Mouse (Mus musculus) testis, postnatal 10 days (tissue): Measurements from ENCODE around the gene Llcfc1.
A peak's percentile ranks its signal among the peaks of the same experiment; 100 is the strongest.

Source experiments
- DNase-seq: peaks from one replicate; pipeline ENCODE4 v3.0.0; 2021; ENCODE audit warnings: low spot score

Llcfc1 gene

GRCm38 (mm10) chr6:41684131-41684530, at the start of gene Llcfc1:
TSS of gene Llcfc1 (plus strand) at chr6:41684431.
- DNase-seq = no peak

GRCm38 (mm10) chr6:41635211-41635610, 49.0 kb upstream of the Llcfc1 start:
- DNase-seq = no peak

- DNase-seq = no peak
Measured at GRCm38 (mm10) chr6:41636178-41636577, 48.1 kb upstream of the Llcfc1 start, which contains the start of gene Trpv6. TSS of gene Trpv6 (minus strand) at chr6:41636405.

GRCm38 (mm10) chr6:41637393-41637792, 46.8 kb upstream of the Llcfc1 start:
- no peak for DNase-seq

GRCm38 (mm10) chr6:41637927-41638506, 46.2 kb upstream of the Llcfc1 start:
- DNase-seq = no peak

GRCm38 (mm10) chr6:41640449-41640848, 43.8 kb upstream of the Llcfc1 start:
- no peak for DNase-seq

GRCm38 (mm10) chr6:41641173-41641866, 42.9 kb upstream of the Llcfc1 start:
- no peak for DNase-seq

- DNase-seq = no peak
Measured at GRCm38 (mm10) chr6:41642765-41643164, 41.5 kb upstream of the Llcfc1 start.

- no peak for DNase-seq
Measured at GRCm38 (mm10) chr6:41643227-41643626, 41.0 kb upstream of the Llcfc1 start.

- no peak for DNase-seq
Measured at GRCm38 (mm10) chr6:41646220-41646619, 38.0 kb upstream of the Llcfc1 start.

- DNase-seq = no peak
Measured at GRCm38 (mm10) chr6:41646672-41647071, 37.6 kb upstream of the Llcfc1 start.

- DNase-seq = no peak
Measured at GRCm38 (mm10) chr6:41653173-41653572, 31.1 kb upstream of the Llcfc1 start.

- DNase-seq = no peak
Measured at GRCm38 (mm10) chr6:41654648-41655047, 29.6 kb upstream of the Llcfc1 start.

- DNase-seq = no peak
Measured at GRCm38 (mm10) chr6:41658487-41658886, 25.7 kb upstream of the Llcfc1 start.

GRCm38 (mm10) chr6:41662320-41662719, 21.9 kb upstream of the Llcfc1 start:
- DNase-seq = no peak

GRCm38 (mm10) chr6:41676530-41676929, 7.7 kb upstream of the Llcfc1 start:
- DNase-seq = no peak

- no peak for DNase-seq
Measured at GRCm38 (mm10) chr6:41680669-41681068, 3.6 kb upstream of the Llcfc1 start, which contains the start of gene Trpv5. TSS of gene Trpv5 (minus strand) at chr6:41680769.

GRCm38 (mm10) chr6:41681656-41682055, 2.6 kb upstream of the Llcfc1 start:
- no peak for DNase-seq

GRCm38 (mm10) chr6:41684911-41685310, 680 bp downstream of the Llcfc1 start:
- no peak for DNase-seq

- DNase-seq = no peak
Measured at GRCm38 (mm10) chr6:41685596-41685995, 1.4 kb downstream of the Llcfc1 start.

GRCm38 (mm10) chr6:41692200-41692599, 8.0 kb downstream of the Llcfc1 start:
- DNase-seq = no peak

GRCm38 (mm10) chr6:41694407-41694806, 10.2 kb downstream of the Llcfc1 start:
- no peak for DNase-seq

GRCm38 (mm10) chr6:41701245-41701644, 17.0 kb downstream of the Llcfc1 start:
- DNase-seq = no peak

GRCm38 (mm10) chr6:41702928-41703327, 18.7 kb downstream of the Llcfc1 start:
- peak; percentile 42 for DNase-seq
